Mouse (Mus musculus) common myeloid progenitor, adult 5-6 weeks (primary cell): Measurements from ENCODE around the gene Zfp423. TPM values are rescaled to one million over a fixed set of nuclear protein-coding genes. Genes with fewer than 3 reads are reported as not detected.

Experiments
- ATAC-seq: replicated peaks from 2 replicates; pipeline ENCODE4 v1.8.0; 2016; ENCODE audit warnings: low read depth, mild to moderate bottlenecking, moderate TSS enrichment, inconsistent platforms; ENCODE audit not compliant: poor library complexity, severe bottlenecking
- total RNA-seq: library from RNA; stranded (forward); fragments of 200-1000, 187-1606 nt; gene quantifications from 2 replicates; pipeline ENCODE4 v1.2.3, GENCODE M21; 2017

Gene Zfp423
- total RNA-seq, 1 experiment from 2014 or later: not detected

- no peak for ATAC-seq
Observed at GRCm38 (mm10) chr8:87716726-87717248, 242.6 kb downstream of the Zfp423 start.

- ATAC-seq: peak; percentile 79
Observed at GRCm38 (mm10) chr8:87715731-87716682, 243.4 kb downstream of the Zfp423 start.

DNA sequence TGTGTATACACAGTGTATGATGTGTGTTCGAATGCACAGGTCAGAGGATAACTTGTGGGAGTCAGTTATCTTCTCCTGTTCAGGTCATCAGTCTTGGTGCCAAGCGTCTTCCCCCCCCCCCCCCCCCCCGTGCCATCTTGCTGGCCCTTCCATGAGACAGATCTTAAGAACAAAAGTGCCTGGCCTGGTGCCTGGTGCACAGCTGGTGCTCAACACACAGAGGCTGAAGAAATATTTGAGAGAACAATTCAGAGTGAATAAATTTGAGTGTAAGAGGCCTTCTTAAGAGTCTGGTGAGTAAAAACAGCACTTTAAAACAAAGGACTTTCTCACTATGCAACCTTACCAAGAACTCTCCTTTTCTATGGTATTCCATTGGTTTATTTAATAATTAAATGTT is 245.4 kb downstream of the Zfp423 start:
- ATAC-seq: no peak

DNA sequence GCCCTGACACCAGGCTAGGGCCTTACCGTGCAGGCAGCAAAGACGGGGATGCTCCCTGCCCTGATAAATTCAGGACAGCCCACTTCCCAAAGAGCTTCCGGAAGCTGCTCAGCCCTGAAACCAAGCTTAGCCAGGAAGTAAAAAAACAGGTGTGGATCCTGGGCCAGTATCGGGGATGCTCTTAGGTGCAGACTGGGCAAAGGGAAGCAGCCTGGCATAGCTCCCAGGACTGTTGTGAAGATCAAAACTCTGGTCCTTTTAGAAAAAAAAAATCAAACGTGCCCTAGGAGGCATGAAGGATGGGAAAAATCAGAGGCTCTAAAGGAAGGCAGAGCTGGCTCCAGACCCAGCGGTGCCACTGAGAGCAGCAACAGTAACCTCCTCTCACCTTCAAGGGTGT is 247.4 kb downstream of the Zfp423 start:
- no peak for ATAC-seq

- ATAC-seq: peak; percentile 88
Observed at GRCm38 (mm10) chr8:87708127-87708637, 251.2 kb downstream of the Zfp423 start.

DNA sequence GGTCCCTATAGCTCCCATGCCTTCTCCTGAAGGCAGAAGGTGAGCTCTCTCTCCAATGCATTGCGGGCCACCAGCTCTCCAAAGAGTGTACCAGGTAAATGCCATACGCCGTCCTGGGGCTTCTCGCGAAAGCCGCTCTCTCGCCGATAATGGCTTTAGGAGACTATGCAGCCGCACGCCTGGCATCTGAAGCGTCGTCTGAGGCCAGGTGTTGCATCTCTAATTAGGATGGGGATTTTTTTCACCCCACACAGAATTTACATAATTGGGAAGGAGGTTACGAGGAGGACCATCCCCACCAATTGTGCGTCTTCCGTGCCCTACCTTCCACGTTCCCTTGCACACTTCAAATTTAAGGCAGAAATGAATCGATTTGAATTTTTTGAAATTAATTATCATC is 252.2 kb downstream of the Zfp423 start:
- ATAC-seq: no peak

- ATAC-seq: no peak
Observed at GRCm38 (mm10) chr8:87704756-87705155, 254.6 kb downstream of the Zfp423 start.

- ATAC-seq: no peak
Observed at GRCm38 (mm10) chr8:87702790-87703311, 256.5 kb downstream of the Zfp423 start.

- no peak for ATAC-seq
Observed at GRCm38 (mm10) chr8:87702051-87702521, 257.3 kb downstream of the Zfp423 start.

DNA sequence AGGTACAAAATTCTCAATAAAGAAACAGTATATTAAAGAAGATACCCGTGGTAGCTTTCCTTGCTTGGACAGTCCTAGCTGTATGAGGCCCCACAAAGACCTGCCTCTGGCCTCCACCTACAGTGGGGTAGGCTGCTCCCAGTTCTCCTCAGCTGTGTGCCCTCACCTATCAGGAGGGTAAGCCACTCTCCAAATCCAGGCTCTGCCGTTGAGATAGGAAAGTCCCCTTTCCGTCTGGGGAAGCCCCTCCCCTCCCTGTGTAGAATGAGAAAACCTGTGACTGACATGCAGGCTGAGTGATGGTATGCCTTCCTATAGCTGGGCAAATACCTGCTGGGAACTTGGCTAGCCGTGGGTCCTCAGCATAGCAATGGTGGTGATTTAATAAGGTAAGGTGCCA is 257.8 kb downstream of the Zfp423 start:
- no peak for ATAC-seq

DNA sequence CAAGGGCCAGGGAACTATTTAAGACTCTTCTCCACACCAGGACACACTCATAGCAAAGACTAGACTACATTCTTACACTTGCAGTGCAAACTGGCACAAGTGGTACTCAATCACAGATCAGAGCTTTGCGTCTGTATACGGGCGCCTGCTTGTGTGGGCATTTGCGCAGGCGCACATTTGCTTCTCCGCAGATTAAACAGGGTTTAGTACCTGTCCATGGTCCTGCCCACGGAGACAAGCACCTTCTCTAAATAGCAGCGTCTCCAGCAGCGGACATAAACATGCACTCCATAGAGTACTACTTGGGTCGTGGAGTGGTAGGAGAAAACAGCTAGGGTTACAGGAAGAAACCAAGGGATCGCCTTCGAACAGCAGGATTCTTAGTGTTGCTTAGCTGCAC is 259.1 kb downstream of the Zfp423 start:
- peak; percentile 67 for ATAC-seq

- no peak for ATAC-seq
Observed at GRCm38 (mm10) chr8:87697127-87697526, 262.3 kb downstream of the Zfp423 start.

DNA sequence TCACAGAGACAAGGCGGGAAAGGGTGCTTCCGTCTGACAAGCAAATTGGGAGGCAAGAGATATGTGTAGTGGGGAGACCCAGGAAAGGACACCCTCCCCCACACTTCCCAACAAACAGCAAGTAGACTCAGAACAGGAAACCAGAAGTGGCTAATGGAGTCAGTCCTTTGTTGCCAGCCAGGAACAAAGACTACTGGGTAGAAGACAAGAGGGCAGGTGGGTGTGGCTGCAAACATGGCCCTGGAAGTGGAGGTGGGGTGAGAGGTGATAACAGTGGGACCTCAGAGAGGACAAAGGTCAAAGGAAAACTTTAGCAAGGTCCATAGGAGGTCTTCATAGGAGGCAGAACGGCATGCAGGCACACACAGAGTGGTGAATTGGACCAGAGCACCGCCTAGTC is 265.7 kb downstream of the Zfp423 start:
- no peak for ATAC-seq

DNA sequence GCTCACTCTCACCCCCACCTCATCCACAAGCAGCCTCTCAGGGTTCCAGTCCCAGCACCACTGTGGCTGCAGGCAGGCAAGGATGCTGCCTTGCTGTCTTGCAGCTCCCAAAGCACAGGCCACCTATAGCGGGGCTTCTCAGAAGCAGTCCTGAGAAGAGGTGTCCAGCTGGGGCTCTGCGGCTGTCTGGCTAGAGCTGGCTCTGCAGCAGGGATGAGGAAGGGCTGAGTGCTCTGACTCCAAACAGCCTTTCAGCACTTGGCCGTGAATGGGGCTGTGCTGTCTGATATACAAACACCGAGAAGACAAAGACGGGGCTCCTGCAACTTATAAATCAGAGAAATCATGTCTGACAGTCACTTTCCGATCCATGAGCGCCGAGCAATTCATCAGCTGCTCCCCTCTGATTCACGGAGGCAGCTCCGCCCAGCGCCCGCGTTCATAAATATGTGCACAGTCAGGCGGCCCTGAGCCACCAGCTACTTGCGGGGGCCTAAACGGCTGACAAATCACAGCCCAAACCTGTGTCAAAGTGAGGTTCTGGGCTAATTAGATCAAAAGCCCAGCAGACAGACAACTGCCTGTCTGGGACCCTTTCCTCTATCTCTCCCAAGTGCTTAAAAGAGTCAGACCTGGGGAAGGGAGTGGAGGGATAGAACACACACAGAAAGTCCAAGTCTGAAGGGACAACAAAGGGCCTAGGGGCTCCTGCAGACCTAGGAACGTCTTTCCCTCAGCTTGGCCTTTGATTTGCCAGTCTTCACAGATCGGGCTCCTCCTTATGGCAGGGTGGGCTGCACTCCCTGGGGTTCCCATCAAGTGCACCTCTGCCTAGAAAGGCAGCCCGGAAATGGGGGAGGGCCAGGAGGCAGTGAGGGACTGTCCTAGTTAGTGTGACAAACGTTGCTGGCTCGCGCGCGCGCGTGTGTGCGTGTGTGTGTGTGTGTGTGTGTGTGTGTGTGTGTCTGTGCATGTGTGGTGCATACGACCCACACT is 269.0 kb downstream of the Zfp423 start:
- no peak for ATAC-seq

DNA sequence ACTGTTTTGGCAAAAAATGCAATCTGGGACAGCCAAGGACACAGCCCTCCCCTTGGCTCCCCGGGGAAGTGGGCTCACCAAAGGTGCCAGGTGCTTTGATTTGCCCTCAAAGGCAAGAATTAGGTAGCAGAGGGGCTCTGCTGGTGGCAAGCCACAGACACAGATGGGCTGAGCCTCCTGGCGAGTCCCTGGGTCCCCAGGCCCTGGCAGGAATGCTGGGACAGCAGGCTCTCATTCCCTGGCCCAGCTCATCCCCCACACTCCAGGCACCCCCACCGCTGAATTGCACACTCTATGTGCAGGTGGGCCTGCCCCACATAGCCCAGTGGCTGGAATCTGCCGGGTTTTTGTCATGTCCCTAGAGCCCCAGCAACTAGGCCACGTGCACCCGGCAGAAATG is 270.2 kb downstream of the Zfp423 start:
- no peak for ATAC-seq

DNA sequence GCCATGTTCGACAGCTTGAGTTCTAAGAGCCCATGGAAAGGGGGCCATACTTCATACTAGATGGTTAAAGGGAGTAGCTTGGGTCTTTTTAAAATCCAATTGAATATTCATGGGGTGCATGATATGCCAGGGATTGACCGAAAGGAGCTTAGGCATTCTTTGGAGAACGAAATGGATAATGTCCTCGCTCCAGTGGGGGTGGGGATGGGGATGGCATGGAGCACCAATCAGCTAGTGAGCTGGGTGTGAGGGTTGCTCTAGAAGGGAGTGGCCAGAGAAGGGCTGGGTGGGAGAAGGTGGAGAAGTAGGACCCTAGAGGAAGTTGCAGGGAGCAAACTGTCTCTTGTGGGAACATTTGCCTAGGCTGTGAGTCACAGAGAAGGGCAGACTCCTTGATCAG is 271.0 kb downstream of the Zfp423 start:
- ATAC-seq: no peak

- ATAC-seq: no peak
Observed at GRCm38 (mm10) chr8:87686986-87687698, 272.3 kb downstream of the Zfp423 start.

- no peak for ATAC-seq
Observed at GRCm38 (mm10) chr8:87686026-87686425, 273.4 kb downstream of the Zfp423 start.

- no peak for ATAC-seq
Observed at GRCm38 (mm10) chr8:87685392-87685791, 274.0 kb downstream of the Zfp423 start.
